Mouse (Mus musculus): ENCODE data around the gene Rbm8a2. TPM values are rescaled to one million over a fixed set of nuclear protein-coding genes. Genes with fewer than 3 reads are reported as not detected.

The Rbm8a2 gene
- polyA plus RNA-seq, 1 experiment from 2014 or later: 1.3 TPM

GRCm38 (mm10) chr1:175946718-175947315, 32.1 kb downstream of the Rbm8a2 start:
- Histone ChIP-seq H3K4me3 (ENCODE audit: low read length) (no peak overlapping the region), H3K27me3 (replicated peaks; ENCODE audit: control insufficient read depth, insufficient read depth, low read length) (no peaks in the 10 kb centered on the region), H3K27ac (ENCODE audit: low read depth, low read length) (no peak overlapping the region), H3K36me3 (ENCODE audit: control insufficient read depth, insufficient read depth, low read length) (no peaks in the 10 kb centered on the region), H3K9me3 (ENCODE audit: control insufficient read depth, low read length) (no peaks in the 10 kb centered on the region), H3K4me2 (ENCODE audit: low read length) (no peak overlapping the region), H3K4me1 (ENCODE audit: control insufficient read depth, insufficient read depth, low read depth, low read length) (no peaks in the 10 kb centered on the region), H3K9ac (ENCODE audit: low read depth, low read length) (no peak overlapping the region)
- WGBS: 54% methylated on average over 4 of the region's 4 CpGs
- ATAC-seq: peak; percentile 61

GRCm38 (mm10) chr1:175943168-175943567, 35.7 kb downstream of the Rbm8a2 start:
- no peak overlapping the region for H3K4me3 ChIP-seq (ENCODE audit: low read length)
- ATAC-seq: no peak
- H3K9ac ChIP-seq (ENCODE audit: low read depth, low read length): no peak overlapping the region
- no peak overlapping the region for H3K4me2 ChIP-seq (ENCODE audit: low read length)
- H3K27me3 ChIP-seq (replicated peaks; ENCODE audit: control insufficient read depth, insufficient read depth, low read length): no peaks in the 10 kb centered on the region
- H3K9me3 ChIP-seq (ENCODE audit: control insufficient read depth, low read length): no peaks in the 10 kb centered on the region
- no peaks in the 10 kb centered on the region for H3K36me3 ChIP-seq (ENCODE audit: control insufficient read depth, insufficient read depth, low read length)
- H3K4me1 ChIP-seq (ENCODE audit: control insufficient read depth, insufficient read depth, low read depth, low read length): no peaks in the 10 kb centered on the region
- H3K27ac ChIP-seq (ENCODE audit: low read depth, low read length): no peak overlapping the region
- WGBS: 97% methylated on average over 7 of the region's 7 CpGs

GRCm38 (mm10) chr1:175938731-175939130, 40.2 kb downstream of the Rbm8a2 start:
- Histone ChIP-seq H3K4me2 (ENCODE audit: low read length) (no peak overlapping the region), H3K9ac (ENCODE audit: low read depth, low read length) (no peak overlapping the region), H3K36me3 (ENCODE audit: control insufficient read depth, insufficient read depth, low read length) (no peaks in the 10 kb centered on the region), H3K4me3 (ENCODE audit: low read length) (no peak overlapping the region), H3K27me3 (replicated peaks; ENCODE audit: control insufficient read depth, insufficient read depth, low read length) (no peaks in the 10 kb centered on the region), H3K9me3 (ENCODE audit: control insufficient read depth, low read length) (no peaks in the 10 kb centered on the region), H3K4me1 (ENCODE audit: control insufficient read depth, insufficient read depth, low read depth, low read length) (no peaks in the 10 kb centered on the region; the same call in 1 of the 2 replicates), H3K27ac (ENCODE audit: low read depth, low read length) (no peak overlapping the region)
- ATAC-seq: no peak
- 82% methylated on average over 3 of the region's 3 CpGs for WGBS

- no peaks in the 10 kb centered on the region for H3K27me3 ChIP-seq (replicated peaks; ENCODE audit: control insufficient read depth, insufficient read depth, low read length)
- H3K27ac ChIP-seq (ENCODE audit: low read depth, low read length): no peak overlapping the region
- H3K4me3 ChIP-seq (ENCODE audit: low read length): peak overlapping the region; percentile 14
- H3K9ac ChIP-seq (ENCODE audit: low read depth, low read length): peak overlapping the region; percentile 51; the same call in 1 of the 2 replicates
- H3K4me2 ChIP-seq (ENCODE audit: low read length): peak overlapping the region; percentile 50
- no peaks in the 10 kb centered on the region for H3K36me3 ChIP-seq (ENCODE audit: control insufficient read depth, insufficient read depth, low read length)
- peak; percentile 89 for ATAC-seq
- H3K4me1 ChIP-seq (ENCODE audit: control insufficient read depth, insufficient read depth, low read depth, low read length): no peaks in the 10 kb centered on the region; the same call in 1 of the 2 replicates
- 11% methylated on average over 11 of the region's 11 CpGs for WGBS
- H3K9me3 ChIP-seq (ENCODE audit: control insufficient read depth, low read length): no peaks in the 10 kb centered on the region
Measured at GRCm38 (mm10) chr1:175936282-175936737, 42.6 kb downstream of the Rbm8a2 start.

- ATAC-seq: no peak
- 93% methylated on average over 5 of the region's 5 CpGs for WGBS
- no peak overlapping the region for H3K27ac ChIP-seq (ENCODE audit: low read depth, low read length)
Measured at GRCm38 (mm10) chr1:175931391-175931790, 47.5 kb downstream of the Rbm8a2 start.

More at GRCm38 (mm10) chr1:175931391-175931790, 47.5 kb downstream of the Rbm8a2 start:
- Histone ChIP-seq H3K9ac (ENCODE audit: low read depth, low read length) (no peak overlapping the region), H3K4me2 (ENCODE audit: low read length) (no peak overlapping the region), H3K9me3 (ENCODE audit: control insufficient read depth, low read length) (no peaks in the 10 kb centered on the region), H3K27me3 (replicated peaks; ENCODE audit: control insufficient read depth, insufficient read depth, low read length) (no peaks in the 10 kb centered on the region), H3K36me3 (ENCODE audit: control insufficient read depth, insufficient read depth, low read length) (no peaks in the 10 kb centered on the region), H3K4me3 (ENCODE audit: low read length) (no peak overlapping the region), H3K4me1 (ENCODE audit: control insufficient read depth, insufficient read depth, low read depth, low read length) (no peaks in the 10 kb centered on the region; the same call in 1 of the 2 replicates)

Other genes starting within 250 kb of the Rbm8a2 start
- gene Exo1, start 98.5 kb downstream of the Rbm8a2 start, polyA plus RNA-seq (2015; fragmentation: Nextera tagmentation; extraction: Ambion mirVana): 8.6 and 12.1 TPM in 2 replicates
- gene Gm38100, start 58.8 kb downstream of the Rbm8a2 start, polyA plus RNA-seq (2015; fragmentation: Nextera tagmentation; extraction: Ambion mirVana): not detected in 2 replicates